Mouse (Mus musculus): ENCODE measurements around the gene Gm20867. TPM values are rescaled to one million over a fixed set of nuclear protein-coding genes. Genes with fewer than 3 reads are reported as not detected.

Gene Gm20867
- not detected for polyA plus RNA-seq (2014; fragmentation: Illumina TruSeq; extraction: RNeasy Lipid Tissue Mini Kit (QIAGEN cat#74804))

DNA sequence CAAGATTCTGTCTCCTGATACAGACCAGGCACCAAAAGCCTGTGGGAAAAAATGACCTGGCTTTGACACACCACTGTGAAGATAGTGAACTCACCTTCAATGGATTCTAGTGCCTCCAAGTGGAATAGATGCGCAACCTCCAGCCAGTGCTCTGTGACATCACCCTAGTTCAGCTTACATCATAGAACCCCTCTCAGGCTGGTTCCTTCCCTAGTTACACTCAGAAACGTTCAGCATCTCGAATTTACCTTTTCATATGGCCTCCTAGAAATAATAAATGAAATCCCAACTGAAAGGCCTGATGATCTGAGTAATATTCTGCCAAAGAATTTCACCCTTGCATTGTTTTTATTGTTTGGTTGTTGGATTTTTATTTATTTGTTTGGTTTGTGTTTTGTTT is at the start of gene Gm20867:
Gene Gm20867, minus strand, starts transcription at position 101 of the 400 bp plus-strand sequence.

Other genes starting within 250 kb of the Gm20867 start
- gene Gm29564, start 249.8 kb upstream of the Gm20867 start, polyA plus RNA-seq (2014; fragmentation: Illumina TruSeq; extraction: RNeasy Lipid Tissue Mini Kit (QIAGEN cat#74804)): not detected

Data from ovary, adult 10 weeks (tissue).